Mouse (Mus musculus): ENCODE measurements around the gene Slc25a51.

- TF ChIP-seq POLR2A (IDR thresholded peaks at IDR 0.05; ENCODE audit: extremely low read depth, insufficient read depth, low read length), result no peak
- no peak for TF ChIP-seq CTCF (IDR thresholded peaks at IDR 0.05; ENCODE audit: extremely low read depth, insufficient read depth, low read length)
These were observed 5.2 kb upstream of the Slc25a51 start for GRCm38 (mm10) chr4:45413674-45414338.
